Mouse (Mus musculus): ENCODE measurements around the gene Dnmt1. TPM values are rescaled to one million over a fixed set of nuclear protein-coding genes. Genes with fewer than 3 reads are reported as not detected.
A peak's percentile ranks its signal among the peaks of the same experiment; 100 is the strongest.

The Dnmt1 gene
- total RNA-seq, 1 experiment from 2014 or later = 60.4 TPM

DNA sequence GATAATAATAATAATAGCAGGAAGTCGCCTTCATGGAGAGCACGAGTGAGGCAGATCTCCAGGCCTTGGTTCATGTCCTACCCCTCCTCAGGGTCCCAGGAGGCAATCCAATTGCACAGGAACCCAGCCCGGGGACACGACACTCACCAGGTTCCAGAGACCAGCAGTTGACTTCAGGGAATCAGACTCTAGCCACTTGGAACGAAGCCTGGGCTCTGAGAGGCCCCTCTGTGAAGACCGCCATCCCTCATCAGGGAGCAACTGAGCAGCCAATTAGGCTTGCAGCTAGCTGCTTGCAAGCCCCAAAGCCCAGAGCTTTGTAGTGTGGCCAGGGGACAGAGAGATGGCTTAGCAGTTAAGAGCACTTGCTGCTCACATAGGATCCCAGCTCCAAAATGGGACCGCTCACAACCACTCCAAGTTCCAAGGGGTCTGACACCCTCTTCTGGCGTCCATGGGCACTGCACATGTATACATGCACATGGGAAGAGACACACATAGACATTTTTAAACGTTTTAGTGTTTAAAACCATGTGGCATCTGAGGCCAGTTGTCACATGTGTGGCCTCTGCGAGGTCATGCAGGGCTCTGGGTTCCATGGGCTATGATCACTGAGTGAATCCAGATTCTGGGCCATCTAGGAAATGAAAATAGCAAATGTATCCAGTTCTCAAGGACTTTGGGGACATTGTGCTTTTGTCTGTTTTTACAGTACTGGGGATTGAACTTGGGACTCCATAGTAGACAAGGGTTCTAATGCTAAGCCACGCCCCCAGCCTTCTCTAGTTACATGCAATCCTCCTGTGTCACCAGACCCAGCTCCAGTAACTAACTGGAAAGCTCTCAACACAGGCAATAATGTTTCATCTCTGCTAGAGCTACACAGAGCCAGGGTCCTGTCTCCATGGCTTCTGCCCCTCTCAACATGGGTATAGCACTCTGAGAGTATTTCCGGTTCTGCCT, 89.2 kb downstream of the Dnmt1 start:
- ATAC-seq (ENCODE audit: extremely low read depth, insufficient number of reproducible peaks, low FRiP score, poor library complexity, severe bottlenecking) = no peak

DNA sequence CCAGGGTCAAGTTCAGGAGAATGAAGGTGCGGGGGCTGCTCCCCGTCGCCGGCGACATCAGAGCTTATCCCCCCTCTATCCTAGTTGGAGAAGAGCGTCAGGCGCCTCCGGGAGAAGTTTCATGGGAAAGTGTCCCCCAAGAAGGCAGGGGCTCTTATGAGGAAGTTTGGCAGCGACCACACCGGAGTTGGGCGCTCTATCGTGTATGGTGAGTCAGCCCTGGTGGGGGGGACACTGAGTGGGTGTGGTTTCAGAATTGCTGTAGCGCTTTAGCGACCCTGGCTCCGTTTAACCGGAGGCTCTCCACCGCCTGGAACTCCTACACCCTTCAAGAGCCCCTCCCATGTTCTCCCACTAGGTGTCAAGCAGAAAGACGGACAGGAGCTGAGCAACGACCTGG, 90.4 kb downstream of the Dnmt1 start:
- no peak for ATAC-seq (ENCODE audit: extremely low read depth, insufficient number of reproducible peaks, low FRiP score, poor library complexity, severe bottlenecking)

DNA sequence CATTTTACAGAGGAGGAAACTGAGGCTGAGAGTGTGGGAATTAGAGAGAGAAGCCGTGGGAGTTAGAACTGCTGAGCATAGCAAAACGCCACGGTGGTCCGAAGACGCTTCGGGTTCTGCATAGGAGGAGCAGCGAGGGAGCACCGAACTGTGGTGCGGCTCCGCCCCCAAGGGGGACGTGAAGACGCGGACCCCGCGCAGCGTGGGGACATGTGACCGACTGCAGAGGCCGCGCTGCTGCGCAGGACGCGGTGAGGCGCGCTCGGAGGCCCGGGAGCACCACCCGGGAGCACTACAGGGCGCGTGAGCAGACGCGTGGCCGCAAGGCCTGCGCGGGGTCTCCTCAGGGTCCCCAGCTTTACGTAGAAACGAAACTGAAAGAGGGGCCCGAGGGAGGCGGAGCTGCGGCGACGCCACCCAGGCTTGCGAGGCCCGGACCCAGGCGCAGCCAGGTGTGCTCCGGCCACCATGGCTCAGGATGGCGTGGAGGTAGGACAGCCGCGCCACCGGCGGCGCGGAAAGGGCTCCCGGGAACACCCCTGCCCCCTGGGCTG, 91.2 kb downstream of the Dnmt1 start, which contains the start of gene A230050P20Rik:
A230050P20Rik (plus strand) TSS at position 195 of the 554 bp plus-strand sequence.
- peak; percentile 16; the same call in 1 of the 2 replicates for ATAC-seq (ENCODE audit: extremely low read depth, insufficient number of reproducible peaks, low FRiP score, poor library complexity, severe bottlenecking)

DNA sequence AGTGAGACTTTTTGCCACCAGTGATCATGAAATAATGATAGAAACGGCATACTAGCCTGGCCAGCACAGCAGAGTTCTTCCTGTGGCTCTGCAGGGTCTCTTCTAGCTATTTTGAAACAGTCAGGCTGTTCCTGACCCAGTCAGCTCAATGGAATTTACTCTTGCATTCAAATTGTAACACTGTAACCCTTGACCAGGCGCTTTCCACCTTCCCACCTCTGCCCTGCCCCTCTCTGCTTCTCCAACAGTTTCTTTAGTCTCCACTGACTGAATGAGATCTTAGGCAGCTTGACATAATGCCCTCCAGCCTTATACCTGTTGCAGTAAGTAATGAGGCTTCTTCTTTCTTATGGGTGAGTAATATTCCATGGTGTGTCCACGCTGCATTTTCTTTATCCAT, 92.8 kb downstream of the Dnmt1 start:
- no peak for ATAC-seq (ENCODE audit: extremely low read depth, insufficient number of reproducible peaks, low FRiP score, poor library complexity, severe bottlenecking)

DNA sequence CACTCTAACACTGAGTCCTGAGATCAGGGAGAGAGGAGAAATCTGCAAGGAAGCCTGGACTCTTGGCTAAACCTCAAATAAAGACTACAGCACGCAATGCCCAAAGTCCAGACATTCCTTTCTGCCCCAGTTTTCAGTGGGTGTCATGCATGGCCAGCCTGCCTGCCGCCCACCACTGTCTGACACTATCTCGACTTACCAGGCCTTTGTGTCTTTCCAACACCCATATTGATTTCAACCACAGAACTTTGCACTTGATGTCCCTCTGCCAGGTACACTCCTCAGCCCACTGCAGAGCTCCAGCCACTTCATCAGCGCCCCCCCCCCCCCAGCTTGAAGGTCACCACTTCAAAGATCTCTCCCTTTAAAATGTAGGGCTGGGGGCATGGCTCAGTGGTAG, 97.5 kb downstream of the Dnmt1 start:
- no peak for ATAC-seq (ENCODE audit: extremely low read depth, insufficient number of reproducible peaks, low FRiP score, poor library complexity, severe bottlenecking)

DNA sequence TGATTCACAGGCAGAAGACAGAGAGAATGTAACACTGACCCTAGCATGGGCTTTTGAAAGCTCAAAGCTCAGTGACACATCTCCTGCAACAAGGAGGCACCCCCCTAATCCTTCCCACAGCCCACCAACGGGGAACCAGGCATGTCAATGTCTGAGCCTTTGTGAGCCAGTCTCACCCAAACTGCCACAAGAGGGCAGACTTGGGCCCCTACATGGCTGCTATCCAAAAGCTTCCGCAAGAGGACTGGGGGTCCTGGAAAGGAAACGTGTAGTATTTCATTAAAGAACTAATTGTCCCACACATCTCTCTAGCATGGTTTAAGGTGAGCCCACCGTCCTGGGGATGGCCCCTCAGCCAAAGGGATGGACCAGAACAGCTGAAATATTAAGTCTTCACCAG, 97.9 kb downstream of the Dnmt1 start:
- no peak for ATAC-seq (ENCODE audit: extremely low read depth, insufficient number of reproducible peaks, low FRiP score, poor library complexity, severe bottlenecking)

DNA sequence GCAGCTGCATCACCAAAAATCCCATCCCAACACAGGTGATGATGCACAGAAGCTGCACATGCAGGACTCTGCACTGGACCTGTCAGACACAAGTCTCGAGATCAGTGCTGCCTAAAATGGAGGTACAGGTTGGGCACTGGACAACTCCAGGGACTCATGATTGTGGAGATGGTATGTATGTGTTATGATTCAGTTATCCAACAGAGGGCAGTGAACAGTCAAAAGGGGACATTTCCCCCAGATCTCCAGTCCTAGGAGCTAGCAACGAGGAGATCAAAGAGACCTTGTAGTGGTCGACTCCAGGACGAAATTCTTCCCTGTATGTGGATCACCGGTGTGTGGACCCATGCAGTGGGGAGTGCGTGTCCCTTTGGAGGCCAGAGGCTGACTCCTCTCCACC, 99.8 kb downstream of the Dnmt1 start:
- ATAC-seq (ENCODE audit: extremely low read depth, insufficient number of reproducible peaks, low FRiP score, poor library complexity, severe bottlenecking) = no peak

Other genes starting within 250 kb of the Dnmt1 start
- not detected in 2 replicates for gene Olfm2, start 213.5 kb downstream of the Dnmt1 start, total RNA-seq (2017)
- gene Col5a3, start 144.8 kb downstream of the Dnmt1 start, total RNA-seq (2017) = 1.5 and 2.2 TPM in 2 replicates
- gene Rdh8, start 141.4 kb downstream of the Dnmt1 start, total RNA-seq (2017) = not detected in 2 replicates
- gene A230050P20Rik, start 91.2 kb downstream of the Dnmt1 start, total RNA-seq (2017) = 21.3 and 23.1 TPM in 2 replicates
- gene Angptl6, start 80.2 kb downstream of the Dnmt1 start, total RNA-seq (2017) = 0.25 and 0.70 TPM in 2 replicates
- gene Ppan, start 71.7 kb downstream of the Dnmt1 start, total RNA-seq (2017) = 42.1 and 48.9 TPM in 2 replicates
- 91.0 and 92.9 TPM in 2 replicates for gene Eif3g, start 61.3 kb downstream of the Dnmt1 start, total RNA-seq (2017)
- 0.98 and 1.3 TPM in 2 replicates for gene S1pr2, start 16.9 kb upstream of the Dnmt1 start, total RNA-seq (2017)
- 26.6 and 30.0 TPM in 2 replicates for gene Mrpl4, start 42.9 kb upstream of the Dnmt1 start, total RNA-seq (2017)
- 34.6 and 36.9 TPM in 2 replicates for gene Icam1, start 56.1 kb upstream of the Dnmt1 start, total RNA-seq (2017)
- not detected in 2 replicates for gene Icam4, start 69.5 kb upstream of the Dnmt1 start, total RNA-seq (2017)
- 0.12 TPM in 1 of 2 replicates, not detected in the other for gene Icam5, start 72.2 kb upstream of the Dnmt1 start, total RNA-seq (2017)
- gene Zglp1, start 107.2 kb upstream of the Dnmt1 start, total RNA-seq (2017) = not detected in 2 replicates
- 0.23 and 0.25 TPM in 2 replicates for gene Gm49373, start 113.2 kb upstream of the Dnmt1 start, total RNA-seq (2017)
- 11.1 and 15.7 TPM in 2 replicates for gene Fdx1l, start 113.7 kb upstream of the Dnmt1 start, total RNA-seq (2017)
- 4.7 TPM in 2 replicates for gene Gm38431, start 132.1 kb upstream of the Dnmt1 start, total RNA-seq (2017)
- gene Raver1, start 132.1 kb upstream of the Dnmt1 start, total RNA-seq (2017) = 15.0 and 15.4 TPM in 2 replicates
- gene Tyk2, start 171.4 kb upstream of the Dnmt1 start, total RNA-seq (2017) = 30.4 and 32.4 TPM in 2 replicates
- 117 and 133 TPM in 2 replicates for gene Cdc37, start 190.1 kb upstream of the Dnmt1 start, total RNA-seq (2017)
- gene Pde4a, start 205.8 kb upstream of the Dnmt1 start, total RNA-seq (2017) = 1.5 and 2.6 TPM in 2 replicates